Mouse (Mus musculus): Measurements from ENCODE around the gene Hnrnpdl. TPM values are rescaled to one million over a fixed set of nuclear protein-coding genes. Genes with fewer than 3 reads are reported as not detected.

The Hnrnpdl gene
- polyA plus RNA-seq, 1 experiment from 2014 or later = 268 TPM

DNA sequence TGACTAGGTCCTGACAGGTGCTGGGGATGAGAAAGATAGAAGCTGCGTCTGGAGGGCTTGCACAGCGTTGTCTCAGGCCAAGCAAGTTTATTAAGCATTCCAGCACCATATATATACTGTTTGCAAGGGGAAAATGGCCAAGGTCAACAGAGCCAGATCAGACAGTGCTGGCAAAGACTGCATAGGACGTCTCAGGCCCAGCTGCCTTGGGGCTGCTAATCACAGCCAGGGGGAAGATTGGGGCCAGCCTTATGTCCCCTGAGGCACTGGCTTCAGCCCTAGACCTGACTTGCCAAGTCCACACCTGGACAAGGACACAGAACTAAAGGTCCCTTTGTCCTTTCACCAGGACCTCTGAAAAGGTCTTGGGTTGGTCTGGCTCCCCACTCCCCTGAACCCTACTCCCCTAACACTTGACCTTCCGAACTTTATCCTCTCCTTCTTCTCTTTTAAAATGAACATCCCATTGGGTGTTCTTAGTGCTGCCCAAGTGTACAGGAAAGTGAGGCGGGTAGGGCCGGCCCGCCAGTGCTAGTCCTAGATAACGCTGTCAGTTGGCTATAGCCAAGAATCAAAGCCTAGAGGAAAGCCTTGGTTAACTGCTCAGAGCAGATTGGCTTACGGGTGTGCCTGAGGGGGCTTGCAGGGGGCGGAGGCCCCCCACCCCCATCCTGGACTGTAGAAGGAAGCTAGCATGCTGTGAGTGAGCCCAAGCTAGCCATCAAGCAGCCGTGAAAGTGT, 15.5 kb upstream of the Hnrnpdl start:
- no peak for ATAC-seq (ENCODE audit: low FRiP score)
- Histone ChIP-seq H3K4me3 (ENCODE audit: low read depth, low read length) (no peak overlapping the region), H3K4me1 (replicated peaks; ENCODE audit: control insufficient read depth, insufficient read depth, low read length) (no peaks in the 10 kb centered on the region), H3K27me3 (ENCODE audit: control insufficient read depth, insufficient read depth, low read length) (no peaks in the 10 kb centered on the region), H3K4me2 (replicated peaks; ENCODE audit: low read depth, low read length) (no peak overlapping the region), H3K36me3 (ENCODE audit: control insufficient read depth, insufficient read depth, low read length) (0 out of 2 replicates have a peak, but pooled peaks cover 3% of the 10 kb centered on the region), H3K27ac (ENCODE audit: low read depth, low read length) (no peak overlapping the region), H3K9ac (ENCODE audit: low read depth, low read length) (no peak overlapping the region), H3K9me3 (ENCODE audit: control insufficient read depth, low read length) (no peaks in the 10 kb centered on the region)
- no peak for DNase-seq (ENCODE audit: low spot score)
- 83% methylated on average over 11 of the region's 11 CpGs for WGBS

DNA sequence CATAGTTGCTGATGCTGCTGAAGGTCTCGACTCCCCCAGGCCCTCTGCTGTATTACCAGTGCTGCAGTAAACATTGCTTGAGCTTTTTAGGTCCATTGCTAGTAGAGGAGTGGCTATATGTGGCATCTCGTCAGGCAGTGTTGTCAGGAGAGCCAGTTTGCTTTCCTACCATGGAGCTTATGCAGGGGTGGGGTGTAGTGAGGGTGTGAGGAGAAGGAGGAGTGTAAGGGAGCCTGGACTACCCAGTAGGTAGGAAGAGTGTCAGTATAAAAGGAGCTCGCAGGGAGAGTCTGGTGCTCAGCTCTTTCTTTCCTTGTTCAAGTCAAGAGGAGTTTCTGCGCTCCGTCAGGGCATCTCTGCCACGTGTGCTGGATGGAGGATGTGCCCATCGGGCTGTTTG, 13.3 kb upstream of the Hnrnpdl start:
- Histone ChIP-seq H3K27me3 (ENCODE audit: control insufficient read depth, insufficient read depth, low read length) (no peaks in the 10 kb centered on the region), H3K9ac (ENCODE audit: low read depth, low read length) (no peak overlapping the region), H3K27ac (ENCODE audit: low read depth, low read length) (no peak overlapping the region), H3K4me2 (replicated peaks; ENCODE audit: low read depth, low read length) (no peak overlapping the region), H3K4me3 (ENCODE audit: low read depth, low read length) (no peak overlapping the region), H3K36me3 (ENCODE audit: control insufficient read depth, insufficient read depth, low read length) (0 out of 2 replicates have a peak, but pooled peaks cover 3% of the 10 kb centered on the region), H3K4me1 (replicated peaks; ENCODE audit: control insufficient read depth, insufficient read depth, low read length) (no peaks in the 10 kb centered on the region), H3K9me3 (ENCODE audit: control insufficient read depth, low read length) (no peaks in the 10 kb centered on the region)
- DNase-seq (ENCODE audit: low spot score) = no peak
- WGBS = 88% methylated on average over 7 of the region's 7 CpGs
- ATAC-seq (ENCODE audit: low FRiP score) = no peak

DNA sequence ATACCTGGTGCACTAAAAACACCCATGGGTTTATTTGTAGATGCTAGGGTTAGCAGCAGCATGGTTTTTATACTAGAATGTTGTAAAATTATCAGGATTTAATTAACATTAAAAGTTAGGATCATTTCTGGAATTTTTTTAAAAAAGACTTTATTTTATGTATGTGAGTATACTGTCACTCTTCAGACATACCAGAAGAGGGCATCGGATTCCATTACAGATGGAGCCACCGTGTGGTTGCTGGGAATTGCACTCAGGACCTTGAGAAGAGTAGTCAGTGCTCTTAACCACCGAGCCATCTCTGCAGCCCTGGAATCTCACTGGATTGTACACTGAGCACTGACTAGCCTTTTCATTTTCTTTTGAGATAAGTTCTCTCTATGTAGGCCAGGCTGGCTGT, 10.4 kb upstream of the Hnrnpdl start:
- H3K27me3 ChIP-seq (ENCODE audit: control insufficient read depth, insufficient read depth, low read length) = no peaks in the 10 kb centered on the region
- H3K36me3 ChIP-seq (ENCODE audit: control insufficient read depth, insufficient read depth, low read length) = 0 out of 2 replicates have a peak, but pooled peaks cover 3% of the 10 kb centered on the region
- no peak overlapping the region for H3K4me3 ChIP-seq (ENCODE audit: low read depth, low read length)
- H3K4me2 ChIP-seq (replicated peaks; ENCODE audit: low read depth, low read length) = no peak overlapping the region
- no peak overlapping the region for H3K9ac ChIP-seq (ENCODE audit: low read depth, low read length)
- H3K4me1 ChIP-seq (replicated peaks; ENCODE audit: control insufficient read depth, insufficient read depth, low read length) = peaks cover 2% of the 10 kb centered on the region; the same call in 1 of the 2 replicates
- WGBS = 91% methylated on average over 3 of the region's 3 CpGs
- ATAC-seq (ENCODE audit: low FRiP score) = no peak
- H3K9me3 ChIP-seq (ENCODE audit: control insufficient read depth, low read length) = no peaks in the 10 kb centered on the region
- DNase-seq (ENCODE audit: low spot score) = no peak
- no peak overlapping the region for H3K27ac ChIP-seq (ENCODE audit: low read depth, low read length)

DNA sequence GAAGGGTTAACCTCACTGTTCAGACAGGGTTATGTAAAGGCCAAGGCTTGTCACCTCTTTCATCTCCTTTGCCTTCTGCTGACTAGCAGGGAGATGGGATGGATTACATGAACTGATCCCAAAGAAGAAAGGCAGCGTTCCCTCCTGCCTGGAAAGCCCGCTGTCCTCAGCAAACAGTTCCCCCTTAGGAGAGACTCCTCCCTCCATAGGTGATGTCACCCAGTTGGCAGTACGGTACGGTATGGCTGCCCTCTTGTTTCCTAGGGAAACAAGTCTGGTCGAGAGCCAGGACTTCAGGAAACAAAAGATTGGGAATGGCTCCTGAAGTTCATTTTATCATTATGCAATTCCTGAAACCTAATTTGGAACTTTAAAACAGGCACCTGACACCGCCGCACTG, 8.4 kb upstream of the Hnrnpdl start:
- 66% methylated on average over 7 of the region's 7 CpGs for WGBS
- Histone ChIP-seq H3K4me2 (replicated peaks; ENCODE audit: low read depth, low read length) (no peak overlapping the region), H3K4me3 (ENCODE audit: low read depth, low read length) (no peak overlapping the region), H3K9ac (ENCODE audit: low read depth, low read length) (no peak overlapping the region), H3K27ac (ENCODE audit: low read depth, low read length) (no peak overlapping the region), H3K9me3 (ENCODE audit: control insufficient read depth, low read length) (no peaks in the 10 kb centered on the region), H3K36me3 (ENCODE audit: control insufficient read depth, insufficient read depth, low read length) (0 out of 2 replicates have a peak, but pooled peaks cover 3% of the 10 kb centered on the region), H3K27me3 (ENCODE audit: control insufficient read depth, insufficient read depth, low read length) (no peaks in the 10 kb centered on the region), H3K4me1 (replicated peaks; ENCODE audit: control insufficient read depth, insufficient read depth, low read length) (peaks cover 2% of the 10 kb centered on the region; the same call in 1 of the 2 replicates)
- ATAC-seq (ENCODE audit: low FRiP score) (no peak), DNase-seq (ENCODE audit: low spot score) (no peak)

DNA sequence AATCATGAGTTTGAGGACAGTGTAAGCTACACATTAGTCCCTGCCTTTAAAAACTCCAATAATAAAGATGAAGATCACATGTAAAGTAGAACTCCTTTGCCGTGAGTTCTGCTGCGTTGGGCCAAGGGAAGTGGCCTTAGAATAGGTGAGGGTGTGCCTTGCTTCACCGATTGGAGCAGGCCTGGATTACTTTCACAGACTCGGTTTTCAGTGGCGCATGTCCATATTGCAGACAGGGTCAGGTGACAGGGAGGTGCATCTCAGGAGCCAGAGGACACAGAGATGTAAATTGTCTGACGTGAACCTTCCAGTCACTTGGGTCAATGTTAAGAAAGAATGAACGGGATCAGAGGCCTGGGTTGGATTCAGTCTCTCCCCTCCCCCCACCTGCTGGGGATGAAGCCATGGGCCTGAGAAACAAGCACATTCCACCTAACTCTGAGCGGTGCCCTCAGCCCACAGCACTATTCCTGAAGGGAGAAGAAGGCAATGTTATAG, 7.7 kb upstream of the Hnrnpdl start:
- Histone ChIP-seq H3K27ac (ENCODE audit: low read depth, low read length) (no peak overlapping the region), H3K9me3 (ENCODE audit: control insufficient read depth, low read length) (no peaks in the 10 kb centered on the region), H3K4me2 (replicated peaks; ENCODE audit: low read depth, low read length) (no peak overlapping the region), H3K36me3 (ENCODE audit: control insufficient read depth, insufficient read depth, low read length) (0 out of 2 replicates have a peak, but pooled peaks cover under 1% of the 10 kb centered on the region), H3K9ac (ENCODE audit: low read depth, low read length) (no peak overlapping the region), H3K4me1 (replicated peaks; ENCODE audit: control insufficient read depth, insufficient read depth, low read length) (peaks cover 2% of the 10 kb centered on the region; the same call in 1 of the 2 replicates), H3K27me3 (ENCODE audit: control insufficient read depth, insufficient read depth, low read length) (no peaks in the 10 kb centered on the region), H3K4me3 (ENCODE audit: low read depth, low read length) (no peak overlapping the region)
- no peak for DNase-seq (ENCODE audit: low spot score)
- no peak for ATAC-seq (ENCODE audit: low FRiP score)
- WGBS = 68% methylated on average over 8 of the region's 8 CpGs

DNA sequence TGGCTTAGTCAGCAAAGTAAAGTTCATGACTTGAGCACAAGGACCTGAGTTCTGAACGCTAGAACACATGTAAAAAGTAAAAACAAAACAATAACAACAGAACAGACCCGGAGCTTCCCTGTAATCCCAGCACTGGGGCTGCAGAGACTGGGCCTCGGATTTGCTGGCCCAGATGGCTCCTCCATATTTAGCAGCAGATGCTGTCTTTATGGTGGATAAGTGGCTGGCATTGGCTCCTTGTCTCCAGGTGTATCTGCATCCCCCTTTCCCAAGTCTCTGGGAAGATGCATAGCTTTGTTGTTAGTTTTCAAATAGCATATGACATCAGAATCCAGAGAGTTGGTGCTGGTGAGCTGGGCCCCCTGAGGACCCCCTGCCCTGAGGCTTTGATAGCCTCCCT, 6.6 kb upstream of the Hnrnpdl start:
- Histone ChIP-seq H3K9me3 (ENCODE audit: control insufficient read depth, low read length) (no peaks in the 10 kb centered on the region), H3K27ac (ENCODE audit: low read depth, low read length) (no peak overlapping the region), H3K4me3 (ENCODE audit: low read depth, low read length) (no peak overlapping the region), H3K4me2 (replicated peaks; ENCODE audit: low read depth, low read length) (no peak overlapping the region), H3K4me1 (replicated peaks; ENCODE audit: control insufficient read depth, insufficient read depth, low read length) (peaks cover 2% of the 10 kb centered on the region; the same call in 1 of the 2 replicates), H3K36me3 (ENCODE audit: control insufficient read depth, insufficient read depth, low read length) (no peaks in the 10 kb centered on the region), H3K27me3 (ENCODE audit: control insufficient read depth, insufficient read depth, low read length) (no peaks in the 10 kb centered on the region), H3K9ac (ENCODE audit: low read depth, low read length) (no peak overlapping the region)
- ATAC-seq (ENCODE audit: low FRiP score) (no peak), DNase-seq (ENCODE audit: low spot score) (no peak)
- 83% methylated on average over 3 of the region's 3 CpGs for WGBS

DNA sequence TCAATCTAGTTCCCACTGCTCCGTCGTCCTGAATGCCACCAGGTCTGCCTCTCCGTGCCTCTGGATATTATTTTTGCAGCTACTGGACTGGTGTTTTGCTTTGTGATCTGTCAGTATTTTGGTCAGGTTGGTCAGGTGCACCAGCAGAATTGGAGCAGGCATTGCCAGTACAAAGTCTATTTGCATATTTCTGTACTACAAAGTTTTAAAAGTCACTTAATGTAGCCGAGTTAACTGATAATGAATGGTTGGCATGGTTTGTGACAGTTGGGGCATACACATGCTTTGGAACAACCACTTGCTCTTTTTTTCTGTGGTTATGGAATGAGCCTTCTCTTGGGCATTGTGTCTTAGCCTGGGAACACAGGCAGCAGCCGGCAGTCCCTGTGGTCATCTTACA, 5.2 kb upstream of the Hnrnpdl start:
- ATAC-seq (ENCODE audit: low FRiP score) = no peak
- peaks cover 2% of the 10 kb centered on the region for H3K4me1 ChIP-seq (replicated peaks; ENCODE audit: control insufficient read depth, insufficient read depth, low read length)
- WGBS = 85% methylated on average over 5 of the region's 5 CpGs

DNA sequence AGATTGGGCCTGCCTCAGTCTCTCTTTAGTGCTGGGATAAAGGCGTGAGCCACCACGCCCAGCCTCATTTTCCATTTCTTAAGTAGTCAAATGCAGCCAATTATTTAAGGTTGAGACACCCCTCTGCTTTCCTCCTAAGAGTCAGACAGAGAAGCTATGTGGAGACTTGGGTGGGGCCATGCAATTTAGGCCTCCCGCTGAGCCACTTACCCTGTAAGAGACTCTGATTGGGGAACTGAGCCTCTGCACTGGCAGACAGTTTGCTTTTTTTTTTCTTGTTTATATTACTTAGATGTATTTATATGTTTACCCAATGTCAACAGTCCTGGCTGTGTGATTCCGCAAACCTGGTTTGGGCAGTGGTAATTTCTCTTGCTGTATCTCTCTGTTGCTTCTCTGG, 4.6 kb upstream of the Hnrnpdl start:
- Histone ChIP-seq H3K27me3 (ENCODE audit: control insufficient read depth, insufficient read depth, low read length) (no peaks in the 10 kb centered on the region), H3K9me3 (ENCODE audit: control insufficient read depth, low read length) (no peaks in the 10 kb centered on the region), H3K9ac (ENCODE audit: low read depth, low read length) (no peak overlapping the region), H3K4me2 (replicated peaks; ENCODE audit: low read depth, low read length) (no peak overlapping the region), H3K27ac (ENCODE audit: low read depth, low read length) (no peak overlapping the region), H3K36me3 (ENCODE audit: control insufficient read depth, insufficient read depth, low read length) (no peaks in the 10 kb centered on the region), H3K4me1 (replicated peaks; ENCODE audit: control insufficient read depth, insufficient read depth, low read length) (peaks cover 2% of the 10 kb centered on the region), H3K4me3 (ENCODE audit: low read depth, low read length) (no peak overlapping the region)
- ATAC-seq (ENCODE audit: low FRiP score) (no peak), DNase-seq (ENCODE audit: low spot score) (no peak)
- WGBS = 86% methylated on average over 4 of the region's 4 CpGs

More for the DNA sequence above, 5.2 kb upstream of the Hnrnpdl start:
- Histone ChIP-seq H3K9me3 (ENCODE audit: control insufficient read depth, low read length) (no peaks in the 10 kb centered on the region), H3K4me2 (replicated peaks; ENCODE audit: low read depth, low read length) (no peak overlapping the region), H3K27me3 (ENCODE audit: control insufficient read depth, insufficient read depth, low read length) (no peaks in the 10 kb centered on the region), H3K27ac (ENCODE audit: low read depth, low read length) (no peak overlapping the region), H3K9ac (ENCODE audit: low read depth, low read length) (no peak overlapping the region), H3K36me3 (ENCODE audit: control insufficient read depth, insufficient read depth, low read length) (no peaks in the 10 kb centered on the region), H3K4me3 (ENCODE audit: low read depth, low read length) (no peak overlapping the region)
- DNase-seq (ENCODE audit: low spot score) = no peak

DNA sequence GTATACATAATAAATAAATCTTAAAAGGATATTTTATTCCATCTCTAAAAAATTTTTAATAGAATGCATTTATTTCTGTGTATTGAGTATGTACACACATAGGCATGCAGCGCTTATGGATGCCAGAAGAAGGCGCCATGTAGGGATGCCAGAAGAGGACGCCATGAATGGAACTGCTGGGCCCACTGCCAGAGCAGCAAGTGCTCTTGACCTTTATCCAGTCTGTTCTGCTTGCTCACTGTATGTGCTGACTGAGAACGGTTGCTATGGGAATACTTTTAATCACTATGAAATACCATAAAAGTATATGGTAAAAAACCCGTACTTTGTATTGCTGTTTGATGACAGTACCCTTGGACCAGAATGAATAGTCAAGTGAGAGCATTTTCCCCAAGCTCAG, 3.9 kb upstream of the Hnrnpdl start:
- no peak overlapping the region for H3K9ac ChIP-seq (ENCODE audit: low read depth, low read length)
- no peak overlapping the region for H3K4me2 ChIP-seq (replicated peaks; ENCODE audit: low read depth, low read length)
- H3K36me3 ChIP-seq (ENCODE audit: control insufficient read depth, insufficient read depth, low read length) = no peaks in the 10 kb centered on the region
- no peaks in the 10 kb centered on the region for H3K27me3 ChIP-seq (ENCODE audit: control insufficient read depth, insufficient read depth, low read length)
- H3K4me1 ChIP-seq (replicated peaks; ENCODE audit: control insufficient read depth, insufficient read depth, low read length) = peaks cover 2% of the 10 kb centered on the region
- no peaks in the 10 kb centered on the region for H3K9me3 ChIP-seq (ENCODE audit: control insufficient read depth, low read length)
- no peak overlapping the region for H3K4me3 ChIP-seq (ENCODE audit: low read depth, low read length)
- WGBS = 92% methylated on average over 5 of the region's 5 CpGs
- H3K27ac ChIP-seq (ENCODE audit: low read depth, low read length) = no peak overlapping the region
- ATAC-seq (ENCODE audit: low FRiP score) = no peak
- no peak for DNase-seq (ENCODE audit: low spot score)

All from hindbrain, embryonic 11.5 days (tissue).